Mouse (Mus musculus) erythroblast, embryonic 14.5 days (primary cell): ENCODE measurements around the gene Vmn2r87. TPM values are rescaled to one million over a fixed set of nuclear protein-coding genes. Genes with fewer than 3 reads are reported as not detected.
A peak's percentile ranks its signal among the peaks of the same experiment; 100 is the strongest.
"Not testable (repeated sequence)": the region's sequence is repeated elsewhere in the genome, so short reads cannot be mapped to it uniquely, and the experiment has no call there.

ENCODE experiments used
- H3K27me3 ChIP-seq: 2 replicates; pipeline ENCODE4 v1.6.1; 2012; ENCODE audit warnings: inconsistent platforms; ENCODE audit not compliant: control insufficient read depth
- H3K36me3 ChIP-seq: 2 replicates; pipeline ENCODE4 v1.6.1; 2012; ENCODE audit warnings: mild to moderate bottlenecking, inconsistent platforms; ENCODE audit not compliant: control insufficient read depth
- H3K4me1 ChIP-seq: 2 replicates; pipeline ENCODE4 v1.6.1; 2012; ENCODE audit warnings: inconsistent platforms; ENCODE audit not compliant: control insufficient read depth
- H3K4me3 ChIP-seq: replicated peaks from 2 replicates; pipeline ENCODE3; 2012; ENCODE audit warnings: moderate library complexity, mild to moderate bottlenecking, inconsistent platforms
- H3K9me3 ChIP-seq: 2 replicates; pipeline ENCODE4 v1.6.1; 2012; ENCODE audit warnings: low read length, inconsistent platforms, mixed read lengths; ENCODE audit not compliant: control insufficient read depth
- GATA1 ChIP-seq: IDR thresholded peaks from 2 replicates; pipeline ENCODE4 v1.6.1; 2012; ENCODE audit warnings: low read length, inconsistent platforms, mixed read lengths
- TAL1 ChIP-seq: IDR thresholded peaks from 3 replicates; pipeline ENCODE4 v1.6.1; 2012; ENCODE audit warnings: low read length, inconsistent platforms, mixed read lengths
- polyA plus RNA-seq: library from polyadenylated mRNA; stranded (reverse); fragments of >175 nt; gene quantifications from 2 replicates; pipeline ENCODE4 v1.2.3, GENCODE M21; 2012

Vmn2r87 gene
- polyA plus RNA-seq: not detected in 2 replicates

DNA sequence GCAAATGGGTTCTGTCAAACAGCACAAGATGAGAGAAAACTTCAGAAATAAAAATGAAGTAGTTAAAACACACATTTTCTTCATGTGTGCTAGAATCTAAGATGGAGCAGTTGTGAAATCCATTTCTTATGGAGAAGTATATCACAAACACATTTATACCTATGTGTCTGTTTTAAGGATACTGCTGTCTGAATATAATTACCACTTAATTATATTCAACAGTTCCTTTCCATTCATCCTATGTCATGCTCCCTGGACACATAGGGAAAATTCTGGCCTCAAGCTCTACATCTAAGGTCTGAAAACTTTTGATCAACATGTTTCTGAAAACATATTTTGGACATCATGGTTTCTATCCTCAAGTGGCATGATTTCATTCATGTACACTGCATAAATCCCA, at the start of gene Vmn2r87:
Gene Vmn2r87, minus strand, starts transcription at position 101 of the 400 bp plus-strand sequence.
- Histone ChIP-seq H3K4me1 (no peaks in the 10 kb centered on the region), H3K36me3 (no peaks in the 10 kb centered on the region), H3K9me3 (peaks cover 2% of the 10 kb centered on the region; the same call in 1 of the 2 replicates), H3K4me3 (no peak within 1 kb of the TSS), H3K27me3 (no peaks in the 10 kb centered on the region)
- TF ChIP-seq TAL1: no peak
- TF ChIP-seq GATA1: no peak

DNA sequence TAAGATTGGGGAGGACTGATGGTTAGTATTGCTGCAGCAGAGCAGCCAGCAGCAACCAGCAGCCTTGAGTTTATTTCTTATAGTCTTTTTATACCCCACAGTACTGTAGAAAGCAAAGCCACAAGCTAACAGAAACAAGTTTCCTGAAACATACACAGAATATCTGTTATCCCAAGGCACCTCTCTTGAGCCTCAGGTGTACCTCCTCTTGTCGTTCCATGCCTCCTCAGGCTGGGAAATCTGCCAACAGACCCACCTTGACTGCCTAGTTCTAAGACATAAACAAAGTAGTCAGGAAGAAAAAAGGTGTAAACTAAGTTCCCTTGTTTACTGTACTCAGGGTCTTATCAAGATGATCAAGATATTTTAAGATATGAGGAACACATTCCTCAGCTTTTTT, 47.1 kb upstream of the Vmn2r87 start:
- H3K4me3 ChIP-seq, H3K9me3 ChIP-seq, H3K36me3 ChIP-seq, H3K27me3 ChIP-seq: not testable (repeated sequence)
- H3K4me1 ChIP-seq: peaks cover 13% of the 10 kb centered on the region

DNA sequence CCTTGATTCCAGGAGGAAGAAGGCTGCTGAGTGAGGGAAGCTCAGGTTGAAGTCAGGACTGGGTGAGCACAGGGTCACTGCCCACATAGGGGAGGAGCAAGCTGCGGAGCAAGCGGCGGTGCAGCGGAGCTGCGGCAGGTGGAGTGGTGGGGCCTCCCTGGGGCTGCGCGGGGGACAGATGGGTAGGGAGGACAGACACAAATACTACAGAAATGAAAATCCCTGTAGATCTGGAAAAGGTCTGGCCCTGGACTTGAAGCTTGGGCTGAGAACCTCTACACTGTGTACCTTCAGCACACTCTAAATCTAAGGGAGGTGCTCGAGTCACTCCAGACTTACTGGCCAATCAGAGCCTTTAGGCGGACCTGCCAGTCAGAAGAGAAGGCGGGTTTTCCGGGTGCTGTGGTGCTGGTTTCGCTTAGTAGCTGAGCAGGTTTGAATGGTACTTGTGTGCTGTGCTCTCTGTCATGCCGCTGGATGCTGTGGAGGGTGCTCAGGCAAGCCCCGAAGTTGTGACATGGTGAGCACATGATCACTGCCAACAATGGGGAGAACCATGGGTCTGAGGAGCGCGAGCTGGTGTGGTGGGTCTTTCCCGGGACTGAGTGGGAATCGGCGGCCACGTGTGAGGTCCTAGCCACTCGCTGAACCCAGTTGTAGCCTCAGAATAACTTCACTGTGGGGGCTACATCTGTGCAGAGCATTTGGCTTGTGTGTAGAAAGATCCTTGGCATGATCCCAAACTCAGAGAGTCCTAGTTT, 44.9 kb upstream of the Vmn2r87 start:
- H3K9me3 ChIP-seq: not testable (repeated sequence)

DNA sequence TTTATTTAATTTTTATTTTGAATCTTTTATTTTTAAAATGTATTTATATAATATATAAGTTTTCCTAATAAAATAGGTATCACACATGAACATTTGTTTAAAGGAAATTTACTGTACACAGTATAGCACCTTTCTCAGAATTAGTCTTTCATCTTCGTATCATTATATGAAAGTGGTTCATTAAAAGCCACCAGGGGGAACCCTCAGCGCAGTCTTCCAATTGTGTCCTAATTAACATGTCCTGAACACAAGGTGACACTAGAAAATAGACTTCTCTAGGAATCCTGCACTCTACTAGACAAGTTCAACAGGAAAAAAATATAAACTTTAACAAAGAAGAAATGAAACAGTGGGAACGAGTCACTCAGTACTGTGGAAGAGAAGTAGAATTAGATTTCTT, 38.9 kb upstream of the Vmn2r87 start:
- H3K4me3 ChIP-seq: no peak overlapping the region
- H3K36me3 ChIP-seq: no peaks in the 10 kb centered on the region
- H3K9me3 ChIP-seq: no peaks in the 10 kb centered on the region
- no peaks in the 10 kb centered on the region for H3K4me1 ChIP-seq
- TF ChIP-seq TAL1: no peak
- no peak for TF ChIP-seq GATA1
- no peaks in the 10 kb centered on the region for H3K27me3 ChIP-seq

More for the DNA sequence above, 44.9 kb upstream of the Vmn2r87 start:
- peaks cover 13% of the 10 kb centered on the region for H3K4me1 ChIP-seq
- H3K27me3 ChIP-seq, H3K36me3 ChIP-seq: not testable (repeated sequence)
- peak overlapping the region; percentile 68 for H3K4me3 ChIP-seq

DNA sequence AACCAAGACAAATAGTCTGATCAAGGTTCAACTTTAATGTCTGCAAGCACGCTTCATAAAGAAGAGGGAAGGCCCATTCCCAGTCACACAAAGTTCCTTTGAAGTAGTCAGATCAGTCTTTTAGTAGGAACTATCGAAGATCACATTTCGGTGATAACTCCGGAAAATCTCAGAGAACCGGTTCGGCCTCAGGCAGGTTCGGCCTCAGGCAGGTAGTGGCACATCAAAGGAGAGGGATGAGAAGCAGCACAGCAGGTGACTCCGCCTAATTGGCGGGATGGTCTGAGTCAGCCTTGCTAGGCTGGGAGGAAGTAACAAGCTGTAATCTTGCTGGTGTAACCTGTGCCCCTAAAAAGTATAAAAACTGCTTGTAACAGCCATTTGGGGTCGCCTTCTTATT, 30.7 kb upstream of the Vmn2r87 start:
- Histone ChIP-seq H3K9me3 (peaks cover 2% of the 10 kb centered on the region; the same call in 1 of the 2 replicates), H3K4me1 (no peaks in the 10 kb centered on the region), H3K4me3 (no peak overlapping the region), H3K27me3 (no peaks in the 10 kb centered on the region), H3K36me3 (no peaks in the 10 kb centered on the region)
- no peak for TF ChIP-seq TAL1
- TF ChIP-seq GATA1: no peak

DNA sequence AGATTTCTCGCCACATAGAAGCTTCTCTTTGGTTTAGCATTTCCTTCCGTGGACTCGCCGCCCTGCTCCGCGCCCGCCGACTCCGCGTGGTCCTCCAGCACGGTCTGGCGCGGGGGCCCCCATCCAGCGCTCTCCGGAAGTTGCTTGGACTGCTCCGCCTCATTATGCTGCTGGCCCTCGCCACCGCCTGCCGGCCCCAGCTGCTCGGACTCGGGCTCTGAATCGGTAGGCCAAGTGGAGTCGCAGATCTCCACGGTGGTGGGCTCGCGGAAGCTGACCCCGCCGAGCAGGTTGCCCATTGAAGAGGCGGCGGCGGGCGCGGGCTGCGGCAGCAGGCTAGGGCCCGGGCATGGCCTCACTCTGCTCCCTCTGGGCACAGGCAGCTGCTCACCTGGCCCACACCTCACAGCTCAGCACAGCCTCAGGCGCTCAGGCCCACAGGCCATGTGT, 26.9 kb downstream of the Vmn2r87 start:
- no peak overlapping the region for H3K4me3 ChIP-seq
- H3K4me1 ChIP-seq: no peaks in the 10 kb centered on the region
- no peaks in the 10 kb centered on the region for H3K36me3 ChIP-seq
- TF ChIP-seq TAL1 (no peak), GATA1 (no peak)
- peaks cover 2% of the 10 kb centered on the region for H3K9me3 ChIP-seq
- peaks cover 8% of the 10 kb centered on the region for H3K27me3 ChIP-seq

DNA sequence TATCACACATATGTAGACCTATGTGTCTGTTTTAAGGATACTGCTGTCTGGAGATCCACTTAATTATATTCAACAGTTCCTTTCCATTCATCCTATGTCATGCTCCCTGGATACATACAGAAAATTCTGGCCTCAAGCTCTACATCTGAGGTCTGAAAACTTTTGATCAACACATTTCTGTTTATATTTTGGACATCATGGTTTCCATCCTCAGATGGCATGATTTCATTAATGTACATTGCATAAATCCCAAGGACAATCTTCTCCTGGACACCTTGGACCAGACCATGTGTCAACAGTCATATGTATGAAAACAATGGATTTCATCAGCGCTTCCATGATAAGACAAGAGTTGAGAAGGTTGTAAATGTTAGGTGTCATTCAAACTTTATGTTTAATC, 41.2 kb downstream of the Vmn2r87 start, which contains the start of gene Vmn2r86:
Gene Vmn2r86, minus strand, starts transcription at position 101 of the 400 bp plus-strand sequence.
- H3K4me3 ChIP-seq, H3K27me3 ChIP-seq, H3K4me1 ChIP-seq, H3K36me3 ChIP-seq, H3K9me3 ChIP-seq: not testable (repeated sequence)

DNA sequence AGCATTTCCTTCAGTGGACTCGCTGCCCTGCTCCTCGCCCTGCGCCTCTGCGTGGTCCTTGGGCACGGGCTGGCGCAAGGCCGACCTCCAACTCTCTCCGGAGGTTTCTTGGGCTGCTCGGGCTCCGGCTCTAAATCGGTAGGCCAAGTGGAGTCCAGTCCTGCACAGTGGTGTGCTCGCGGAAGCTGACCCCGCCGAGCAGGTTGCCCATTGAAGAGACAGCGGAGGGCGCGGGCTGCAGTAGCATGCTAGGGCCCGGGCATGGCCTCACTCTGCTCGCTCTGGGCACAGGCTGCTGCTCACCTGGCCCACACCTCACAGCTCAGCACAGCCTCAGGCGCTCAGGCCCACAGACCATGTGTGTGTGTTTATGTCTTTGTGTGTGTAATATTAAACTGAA, 52.4 kb downstream of the Vmn2r87 start:
- Histone ChIP-seq H3K4me3 (no peak overlapping the region), H3K36me3 (no peaks in the 10 kb centered on the region), H3K9me3 (peaks cover 4% of the 10 kb centered on the region), H3K4me1 (no peaks in the 10 kb centered on the region), H3K27me3 (no peaks in the 10 kb centered on the region)
- TF ChIP-seq GATA1 (no peak), TAL1 (no peak)

DNA sequence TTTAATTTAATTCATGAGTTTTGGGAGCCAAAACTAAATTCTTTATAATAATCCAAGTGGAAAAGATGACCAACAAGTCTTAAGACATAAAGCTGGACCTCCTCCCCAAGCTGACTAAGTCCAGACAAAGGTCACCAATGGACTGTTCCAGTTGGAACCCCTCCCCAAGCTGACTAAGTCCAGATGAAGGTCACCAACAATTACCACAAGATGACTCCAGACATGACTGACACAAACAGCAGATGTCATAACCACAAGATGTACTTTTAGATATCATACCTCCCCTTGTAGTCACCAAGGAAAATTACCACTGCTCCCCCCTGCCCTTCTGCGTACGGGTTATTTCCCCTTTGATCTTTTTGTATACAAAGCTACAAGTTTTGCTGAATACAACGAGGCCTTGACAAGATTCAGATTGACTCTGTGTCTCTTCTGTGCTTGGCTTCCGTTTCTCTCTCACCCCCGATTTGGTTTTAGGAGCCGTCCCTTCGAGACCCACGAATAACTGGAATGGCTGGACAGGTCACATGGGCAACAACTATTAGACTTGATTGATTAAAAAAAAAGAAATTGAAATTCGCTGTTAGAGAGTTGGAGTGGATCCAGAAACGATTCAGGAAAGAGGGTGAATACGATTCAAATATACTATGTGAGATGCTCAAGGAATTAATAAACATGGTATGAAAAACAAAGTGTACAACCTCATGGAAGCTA, 62.9 kb downstream of the Vmn2r87 start:
- not testable (repeated sequence) for H3K27me3 ChIP-seq, H3K4me3 ChIP-seq, H3K36me3 ChIP-seq, H3K4me1 ChIP-seq, H3K9me3 ChIP-seq

DNA sequence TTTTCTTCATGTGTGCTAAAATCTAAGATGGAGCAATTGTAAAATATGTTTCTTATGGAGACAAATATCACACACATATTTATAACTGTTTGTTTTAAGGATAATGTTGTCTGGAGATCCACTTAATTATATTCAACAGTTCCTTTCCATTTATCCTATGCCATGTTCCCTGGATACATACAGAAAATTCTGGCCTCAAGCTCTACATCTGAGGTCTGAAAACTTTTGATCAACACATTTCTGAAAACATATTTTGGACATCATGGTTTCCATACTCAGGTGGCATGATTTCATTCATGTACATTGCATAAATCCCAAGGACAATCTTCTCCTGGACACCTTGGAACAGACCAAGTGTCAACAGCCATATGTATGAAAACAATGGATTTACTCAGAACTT, 67.6 kb downstream of the Vmn2r87 start, which contains the start of gene Vmn2r85:
Gene Vmn2r85, minus strand, starts transcription at position 101 of the 400 bp plus-strand sequence.
- not testable (repeated sequence) for H3K36me3 ChIP-seq, H3K4me3 ChIP-seq, H3K4me1 ChIP-seq, H3K27me3 ChIP-seq, H3K9me3 ChIP-seq

DNA sequence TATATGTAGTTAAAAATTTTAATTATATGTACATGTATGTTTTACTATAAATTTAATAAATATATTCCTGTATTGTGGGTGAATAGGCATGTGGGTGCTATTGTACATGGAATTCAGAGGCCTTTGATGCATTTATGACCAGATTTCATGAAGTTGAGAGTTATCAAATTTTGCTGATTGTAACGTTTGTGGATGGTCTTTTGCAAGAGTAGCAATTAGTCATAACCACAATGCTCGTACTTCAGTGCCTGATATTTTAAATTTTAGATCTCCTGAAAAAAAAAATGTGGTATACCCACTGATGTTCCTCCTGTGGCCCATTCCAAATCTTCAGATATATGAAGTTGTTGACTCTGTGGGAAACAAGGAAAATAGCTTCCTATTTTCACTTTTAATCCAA, 74.8 kb downstream of the Vmn2r87 start:
- not testable (repeated sequence) for H3K36me3 ChIP-seq, H3K9me3 ChIP-seq, H3K4me1 ChIP-seq, H3K4me3 ChIP-seq, H3K27me3 ChIP-seq
